ENCODE assay signal across 20 mouse cellular contexts in the genomic region with DNA sequence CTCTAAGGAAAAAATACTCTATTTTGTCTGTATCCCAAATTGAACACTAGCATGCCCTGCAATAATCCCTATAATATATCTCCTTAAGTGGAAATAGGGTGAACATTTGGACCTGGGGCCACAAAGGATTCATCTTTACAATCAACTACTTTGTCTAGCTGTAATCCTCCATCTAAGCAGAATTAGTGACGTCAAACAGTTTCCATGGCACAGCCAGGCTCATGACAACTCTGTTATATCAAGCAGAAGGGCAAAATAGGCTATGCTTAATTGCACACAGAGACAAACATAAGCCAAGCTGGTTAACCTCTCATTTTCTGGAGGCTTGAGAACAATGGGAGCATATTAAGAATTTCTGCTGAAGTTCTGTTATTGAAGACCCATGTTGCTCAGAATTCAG. TPM values are rescaled to one million over a fixed set of nuclear protein-coding genes. Genes with fewer than 3 reads are reported as not detected.
A peak's percentile ranks its signal among the peaks of the same experiment; 100 is the strongest.
DNase-seq lines count a peak whose midpoint lies in the region; ATAC-seq and TF ChIP-seq lines count a peak whose summit lies in the region.
"Had no signal": no experiment of that assay in that cellular context is flagged by ENCODE, and none has a peak within 500 bp of the region (broad histone marks: within the 10 kb centered on the region; RNA-seq: fewer than 3 reads in every experiment).

No protein-coding gene starts in this region.

- TF ChIP-seq CTCF in hindbrain, postnatal 0 days (IDR thresholded peaks at IDR 0.05; ENCODE audit: low read depth), result no peak

- ATAC-seq in intestine, embryonic 14.5 days (replicated peaks; ENCODE audit: low FRiP score, low TSS enrichment, low read depth), result no peak
- no peak for ATAC-seq in intestine, embryonic 16.5 days
- no peak; the same call in 1 of the 2 replicates for ATAC-seq in forebrain, embryonic 14.5 days
- no peak for ATAC-seq in hindbrain, postnatal 0 days
- no peak for ATAC-seq in kidney, embryonic 16.5 days (ENCODE audit: low FRiP score, low TSS enrichment)
- ATAC-seq: activated CD4-positive, CD25-positive, alpha-beta regulatory T cell, adult 4 months; intestine, postnatal 0 days had no signal

- H3K27me3 ChIP-seq in intestine, embryonic 14.5 days (replicated peaks; ENCODE audit: control insufficient read depth, insufficient read depth, low read length), result no peaks in the 10 kb centered on the region
- H3K27me3 ChIP-seq in intestine, embryonic 16.5 days (replicated peaks; ENCODE audit: control insufficient read depth, insufficient read depth, low read length), result no peaks in the 10 kb centered on the region
- no peaks in the 10 kb centered on the region for H3K27me3 ChIP-seq in forebrain, embryonic 14.5 days (replicated peaks; ENCODE audit: control insufficient read depth, insufficient read depth, low read length)
- no peaks in the 10 kb centered on the region for H3K27me3 ChIP-seq in hindbrain, postnatal 0 days (ENCODE audit: insufficient read depth, low read length)
- no peaks in the 10 kb centered on the region for H3K27me3 ChIP-seq in kidney, embryonic 16.5 days (ENCODE audit: insufficient read depth, low read length)
- H3K27me3 ChIP-seq: embryonic facial prominence, embryonic 12.5 days had no signal

- WGBS in intestine, embryonic 14.5 days, result 56% methylated on average over 1 of the region's 1 CpGs
- WGBS in intestine, embryonic 16.5 days, result 57% methylated on average over 1 of the region's 1 CpGs
- WGBS in forebrain, embryonic 14.5 days, result 17% methylated on average over 1 of the region's 1 CpGs
- 20% methylated on average over 1 of the region's 1 CpGs for WGBS in hindbrain, postnatal 0 days
- WGBS in kidney, embryonic 16.5 days, result 80% methylated on average over 1 of the region's 1 CpGs

- H3K4me3 ChIP-seq in intestine, embryonic 14.5 days (ENCODE audit: low read depth, low read length), result no peak overlapping the region
- no peak overlapping the region for H3K4me3 ChIP-seq in intestine, embryonic 16.5 days (ENCODE audit: low read length)
- H3K4me3 ChIP-seq in forebrain, embryonic 14.5 days (ENCODE audit: low read depth, low read length), result no peak overlapping the region
- no peak overlapping the region for H3K4me3 ChIP-seq in hindbrain, postnatal 0 days (ENCODE audit: low read length)
- H3K4me3 ChIP-seq in kidney, embryonic 16.5 days (ENCODE audit: low read length), result no peak overlapping the region
- H3K4me3 ChIP-seq: embryonic facial prominence, embryonic 12.5 days had no signal

- 0 out of 2 replicates have a peak overlapping the region, but pooled peaks have one; percentile 24 for H3K27ac ChIP-seq in intestine, embryonic 14.5 days (ENCODE audit: low read depth)
- H3K27ac ChIP-seq in intestine, embryonic 16.5 days (ENCODE audit: low read length), result no peak overlapping the region
- peak overlapping the region; percentile 22 for H3K27ac ChIP-seq in forebrain, embryonic 14.5 days (ENCODE audit: low read depth, low read length)
- peak overlapping the region; percentile 73 for H3K27ac ChIP-seq in hindbrain, postnatal 0 days
- H3K27ac ChIP-seq in kidney, embryonic 16.5 days (ENCODE audit: low read length), result no peak overlapping the region
- H3K27ac ChIP-seq: embryonic facial prominence, embryonic 12.5 days had no signal

- H3K9me3 ChIP-seq in intestine, embryonic 14.5 days (ENCODE audit: control insufficient read depth, low read length), result no peaks in the 10 kb centered on the region
- no peaks in the 10 kb centered on the region for H3K9me3 ChIP-seq in intestine, embryonic 16.5 days (ENCODE audit: control insufficient read depth, low read length)
- no peaks in the 10 kb centered on the region for H3K9me3 ChIP-seq in forebrain, embryonic 14.5 days (replicated peaks; ENCODE audit: control insufficient read depth, low read length)
- no peaks in the 10 kb centered on the region for H3K9me3 ChIP-seq in hindbrain, postnatal 0 days (ENCODE audit: low read length)
- H3K9me3 ChIP-seq in kidney, embryonic 16.5 days (ENCODE audit: low read length), result no peaks in the 10 kb centered on the region
- H3K9me3 ChIP-seq: embryonic facial prominence, embryonic 12.5 days had no signal

- H3K9ac ChIP-seq in intestine, embryonic 14.5 days (ENCODE audit: low read length), result no peak overlapping the region
- no peak overlapping the region for H3K9ac ChIP-seq in intestine, embryonic 16.5 days (ENCODE audit: low read depth, low read length)
- H3K9ac ChIP-seq in forebrain, embryonic 14.5 days (ENCODE audit: low read length), result no peak overlapping the region
- no peak overlapping the region for H3K9ac ChIP-seq in hindbrain, postnatal 0 days (replicated peaks; ENCODE audit: low read length)
- H3K9ac ChIP-seq in kidney, embryonic 16.5 days (replicated peaks; ENCODE audit: low read length), result no peak overlapping the region
- H3K9ac ChIP-seq: embryonic facial prominence, embryonic 12.5 days had no signal

- H3K36me3 ChIP-seq in intestine, embryonic 14.5 days (ENCODE audit: control insufficient read depth, insufficient read depth, low read length), result 0 out of 2 replicates have a peak, but pooled peaks cover 8% of the 10 kb centered on the region
- H3K36me3 ChIP-seq in intestine, embryonic 16.5 days (ENCODE audit: control insufficient read depth, insufficient read depth, low read length), result no peaks in the 10 kb centered on the region
- H3K36me3 ChIP-seq in forebrain, embryonic 14.5 days (ENCODE audit: control insufficient read depth, insufficient read depth, low read length), result no peaks in the 10 kb centered on the region
- H3K36me3 ChIP-seq in hindbrain, postnatal 0 days (ENCODE audit: insufficient read depth, low read length), result no peaks in the 10 kb centered on the region
- H3K36me3 ChIP-seq in kidney, embryonic 16.5 days (ENCODE audit: insufficient read depth, low read length), result no peaks in the 10 kb centered on the region; the same call in 1 of the 2 replicates

- H3K4me1 ChIP-seq in intestine, embryonic 14.5 days (replicated peaks; ENCODE audit: control insufficient read depth, insufficient read depth, low read length), result peaks cover 19% of the 10 kb centered on the region
- peaks cover 10% of the 10 kb centered on the region; the same call in 1 of the 2 replicates for H3K4me1 ChIP-seq in intestine, embryonic 16.5 days (ENCODE audit: control insufficient read depth, insufficient read depth, low read length)
- peaks cover 24% of the 10 kb centered on the region for H3K4me1 ChIP-seq in forebrain, embryonic 14.5 days (ENCODE audit: control insufficient read depth, insufficient read depth, low read length)
- H3K4me1 ChIP-seq in hindbrain, postnatal 0 days (ENCODE audit: insufficient read depth, low read length), result peaks cover 25% of the 10 kb centered on the region
- no peaks in the 10 kb centered on the region for H3K4me1 ChIP-seq in kidney, embryonic 16.5 days (ENCODE audit: insufficient read depth, low read length)

- H3K4me2 ChIP-seq in intestine, embryonic 14.5 days (ENCODE audit: low read length), result no peak overlapping the region
- no peak overlapping the region for H3K4me2 ChIP-seq in intestine, embryonic 16.5 days (ENCODE audit: low read depth, low read length)
- H3K4me2 ChIP-seq in forebrain, embryonic 14.5 days (ENCODE audit: low read length), result no peak overlapping the region
- H3K4me2 ChIP-seq in hindbrain, postnatal 0 days (ENCODE audit: low read depth, low read length), result no peak overlapping the region
- H3K4me2 ChIP-seq in kidney, embryonic 16.5 days (replicated peaks; ENCODE audit: low read depth, low read length), result no peak overlapping the region
- H3K4me2 ChIP-seq: embryonic facial prominence, embryonic 12.5 days had no signal

- DNase-seq in intestine, embryonic 14.5 days (ENCODE audit: low spot score), result no peak
- DNase-seq in forebrain, embryonic 14.5 days (ENCODE audit: low spot score), result peak; percentile 59
- peak; percentile 48 for DNase-seq in hindbrain, postnatal 0 days (ENCODE audit: low spot score)
- DNase-seq in retina, postnatal 1 day, result peak; percentile 90
- DNase-seq in kidney, adult 11 months, result no peak
- DNase-seq: adrenal gland, postnatal 14 days; B cell, adult 2 months; gastrocnemius, postnatal 36 days; heart, postnatal 10 days; kidney, postnatal 25 days; left cerebral cortex, postnatal 4 days; lung, adult 18-20 months had no signal

RNA-seq across cellular contexts. Expression of a gene that starts 37.7 kb away (rescaled TPM):
- 64.3 and 70.5 TPM in 2 replicates for polyA plus RNA-seq in intestine, embryonic 14.5 days (2014; fragmentation: Nextera tagmentation; extraction: Ambion mirVana)
- polyA plus RNA-seq in intestine, embryonic 16.5 days (2015; fragmentation: Nextera tagmentation; extraction: Ambion mirVana), result 68.4 and 77.8 TPM in 2 replicates
- 47.5 and 52.2 TPM in 2 replicates for polyA plus RNA-seq in forebrain, embryonic 14.5 days (2014; fragmentation: Nextera tagmentation; extraction: Ambion mirVana)
- 21.6 and 61.1 TPM in 2 replicates for total RNA-seq in hindbrain, postnatal 0 days (2014; rRNA removed)
- 48.9 and 51.7 TPM in 2 replicates for polyA plus RNA-seq in hindbrain, postnatal 0 days (2015; fragmentation: Nextera tagmentation; extraction: Ambion mirVana)
- 67.3 and 67.5 TPM in 2 replicates for polyA plus RNA-seq in kidney, embryonic 16.5 days (2015; fragmentation: Nextera tagmentation; extraction: Ambion mirVana)

RNA-seq across cellular contexts. Expression of a gene that starts 52.1 kb away (rescaled TPM):
- polyA plus RNA-seq in intestine, embryonic 14.5 days (2014; fragmentation: Nextera tagmentation; extraction: Ambion mirVana), result not detected in 2 replicates
- not detected in 2 replicates for polyA plus RNA-seq in intestine, embryonic 16.5 days (2015; fragmentation: Nextera tagmentation; extraction: Ambion mirVana)
- polyA plus RNA-seq in forebrain, embryonic 14.5 days (2014; fragmentation: Nextera tagmentation; extraction: Ambion mirVana), result not detected in 2 replicates
- total RNA-seq in hindbrain, postnatal 0 days (2014; rRNA removed), result 0.58 TPM in 1 of 2 replicates, not detected in the other
- not detected in 2 replicates for polyA plus RNA-seq in hindbrain, postnatal 0 days (2015; fragmentation: Nextera tagmentation; extraction: Ambion mirVana)
- not detected in 2 replicates for polyA plus RNA-seq in kidney, embryonic 16.5 days (2015; fragmentation: Nextera tagmentation; extraction: Ambion mirVana)
- total RNA-seq: adrenal gland, postnatal 14 days; left cerebral cortex, postnatal 4 days; liver, adult 2 months; megakaryocyte-erythroid progenitor cell, adult 5-6 weeks had no signal
- polyA plus RNA-seq: activated CD4-positive, CD25-positive, alpha-beta regulatory T cell, adult 4 months; cortical plate, adult 2 months; embryonic facial prominence, embryonic 12.5 days; intestine, postnatal 0 days; liver, adult 2 months had no signal

Comparison
In these comparisons a context has a peak if more than half of its experiments do, and no peak if none do; other contexts are left out.
1. H3K27ac ChIP-seq: peak in intestine, embryonic 14.5 days (single experiment), forebrain, embryonic 14.5 days (single experiment) and hindbrain, postnatal 0 days (single experiment); none in intestine, embryonic 16.5 days (single experiment) and kidney, embryonic 16.5 days (single experiment).
2. DNase-seq: peak in forebrain, embryonic 14.5 days (single experiment), hindbrain, postnatal 0 days (single experiment) and retina, postnatal 1 day (single experiment); none in intestine, embryonic 14.5 days (single experiment) and kidney, adult 11 months (single experiment).